Mouse (Mus musculus) heart, adult 11 months (tissue): ENCODE results near the gene Alg14.

Experiments used
- DNase-seq: peaks from one replicate; pipeline ENCODE4 v3.0.0; 2022

Alg14 gene

GRCm38 (mm10) chr3:121291560-121292258, at the start of gene Alg14:
TSS of gene Alg14 (plus strand) at chr3:121291773.
- peak; percentile 100 for DNase-seq

GRCm38 (mm10) chr3:121242111-121242936, 49.2 kb upstream of the Alg14 start:
- no peak for DNase-seq

- DNase-seq: no peak
Measured at GRCm38 (mm10) chr3:121242941-121243340, 48.6 kb upstream of the Alg14 start.

GRCm38 (mm10) chr3:121250048-121250447, 41.5 kb upstream of the Alg14 start:
- peak; percentile 93 for DNase-seq

- peak; percentile 96 for DNase-seq
Measured at GRCm38 (mm10) chr3:121250576-121251433, 40.8 kb upstream of the Alg14 start.

- DNase-seq: no peak
Measured at GRCm38 (mm10) chr3:121255501-121255900, 36.1 kb upstream of the Alg14 start.

- no peak for DNase-seq
Measured at GRCm38 (mm10) chr3:121256131-121256530, 35.4 kb upstream of the Alg14 start.

- DNase-seq: no peak
Measured at GRCm38 (mm10) chr3:121257418-121257817, 34.2 kb upstream of the Alg14 start.

GRCm38 (mm10) chr3:121258521-121259478, 32.8 kb upstream of the Alg14 start:
- peak; percentile 91 for DNase-seq

- DNase-seq: peak; percentile 57
Measured at GRCm38 (mm10) chr3:121260041-121260440, 31.5 kb upstream of the Alg14 start.

GRCm38 (mm10) chr3:121260831-121261230, 30.7 kb upstream of the Alg14 start:
- no peak for DNase-seq

GRCm38 (mm10) chr3:121261251-121261650, 30.3 kb upstream of the Alg14 start:
- DNase-seq: no peak

- DNase-seq: peak; percentile 76
Measured at GRCm38 (mm10) chr3:121261939-121262520, 29.5 kb upstream of the Alg14 start.

- DNase-seq: peak; percentile 95
Measured at GRCm38 (mm10) chr3:121262521-121263204, 28.9 kb upstream of the Alg14 start.

GRCm38 (mm10) chr3:121263205-121263548, 28.4 kb upstream of the Alg14 start:
- peak; percentile 92 for DNase-seq

- no peak for DNase-seq
Measured at GRCm38 (mm10) chr3:121264242-121264641, 27.3 kb upstream of the Alg14 start.

- no peak for DNase-seq
Measured at GRCm38 (mm10) chr3:121267283-121267682, 24.3 kb upstream of the Alg14 start.

- no peak for DNase-seq
Measured at GRCm38 (mm10) chr3:121272577-121272976, 19.0 kb upstream of the Alg14 start.

- peak; percentile 40 for DNase-seq
Measured at GRCm38 (mm10) chr3:121274010-121274409, 17.6 kb upstream of the Alg14 start.

- DNase-seq: no peak
Measured at GRCm38 (mm10) chr3:121277009-121277408, 14.6 kb upstream of the Alg14 start.

- DNase-seq: peak; percentile 94
Measured at GRCm38 (mm10) chr3:121277557-121277956, 14.0 kb upstream of the Alg14 start.
